In the genomic region with DNA sequence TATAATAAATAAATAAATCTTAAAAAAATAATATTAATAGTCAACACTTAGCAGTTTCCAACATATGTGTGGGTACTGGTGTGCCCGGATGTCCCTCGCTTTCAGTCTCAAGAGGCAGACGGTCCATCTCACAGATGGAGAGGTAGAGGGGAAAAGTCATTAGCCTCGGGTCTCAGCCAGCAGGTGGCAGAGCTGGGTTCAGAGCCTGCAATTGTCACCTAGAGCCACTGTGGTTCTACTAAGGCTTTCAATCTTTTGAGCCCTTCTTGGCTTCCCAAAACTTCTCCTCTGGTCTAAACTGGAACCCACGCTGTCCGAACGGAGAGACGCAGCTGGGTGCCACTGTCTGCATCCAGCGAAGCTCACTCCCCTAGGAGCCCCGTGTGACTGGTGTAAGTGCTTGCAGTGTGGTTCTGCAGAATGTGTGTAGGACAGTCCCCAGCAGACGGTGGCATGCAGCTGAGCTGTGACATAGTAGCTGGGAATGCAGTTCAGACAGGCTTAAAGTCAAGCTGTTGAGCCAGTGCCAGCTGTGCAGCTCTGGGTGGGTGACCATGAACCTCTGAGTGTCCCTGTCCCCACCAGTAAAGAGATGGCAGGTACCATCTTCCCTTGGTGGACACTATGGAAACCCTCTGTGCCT, we compare ENCODE assay signal across 9 mouse cellular contexts. TPM values are rescaled to one million over a fixed set of nuclear protein-coding genes. Genes with fewer than 3 reads are reported as not detected.
DNase-seq lines count a peak whose midpoint lies in the region; ATAC-seq and TF ChIP-seq lines count a peak whose summit lies in the region.
"Had no signal": no experiment of that assay in that cellular context is flagged by ENCODE, and none has a peak within 500 bp of the region (broad histone marks: within the 10 kb centered on the region; RNA-seq: fewer than 3 reads in every experiment).

No protein-coding gene starts in this region.

- H3K9me3 ChIP-seq in stomach, postnatal 0 days (ENCODE audit: control insufficient read depth, low read length) = no peaks in the 10 kb centered on the region
- H3K9me3 ChIP-seq: limb, embryonic 12.5 days had no signal

- ATAC-seq in stomach, postnatal 0 days (ENCODE audit: low FRiP score, low TSS enrichment) = no peak

- no peak for TF ChIP-seq EP300 in stomach, postnatal 0 days (optimal IDR thresholded peaks at IDR 0.05)

- no peaks in the 10 kb centered on the region for H3K36me3 ChIP-seq in stomach, postnatal 0 days (ENCODE audit: control insufficient read depth, insufficient read depth, low read length)
- H3K36me3 ChIP-seq: limb, embryonic 12.5 days had no signal

- 52% methylated on average over 11 of the region's 11 CpGs for WGBS in lung, adult 2 months
- 60% methylated on average over 11 of the region's 11 CpGs for WGBS in stomach, postnatal 0 days

- no peaks in the 10 kb centered on the region for H3K27me3 ChIP-seq in stomach, postnatal 0 days (ENCODE audit: control insufficient read depth, insufficient read depth, low read length)

- DNase-seq in lung, adult 2 months = no peak
- DNase-seq in lung, adult 18-20 months = no peak
- peak; percentile 51 for DNase-seq in R1 (ENCODE audit: low read depth, low spot score)
- peak; percentile 49 to 50 for DNase-seq in cerebellum, postnatal 14 days
- DNase-seq in induced T-regulatory cell, adult 2 months (ENCODE audit: low read depth) = peak; percentile 33
- DNase-seq in stomach, postnatal 0 days (ENCODE audit: low spot score) = no peak
- DNase-seq in T-cell, adult 2 months (ENCODE audit: low spot score) = no peak
- no peak for DNase-seq in layer of hippocampus, postnatal 14 days (ENCODE audit: low spot score in 2 of 2)

- no peak for TF ChIP-seq POLR2A in lung, adult 2 months (IDR thresholded peaks at IDR 0.05; ENCODE audit: borderline replicate concordance, extremely low read depth, low read depth, low read length)

- H3K9ac ChIP-seq in stomach, postnatal 0 days (ENCODE audit: low read length) = no peak overlapping the region
- H3K9ac ChIP-seq: limb, embryonic 12.5 days had no signal

- no peaks in the 10 kb centered on the region for H3K4me1 ChIP-seq in lung, adult 2 months (ENCODE audit: control insufficient read depth, insufficient read depth, low read length)
- H3K4me1 ChIP-seq in stomach, postnatal 0 days (replicated peaks; ENCODE audit: control insufficient read depth, insufficient read depth) = no peaks in the 10 kb centered on the region
- H3K4me1 ChIP-seq: limb, embryonic 12.5 days had no signal

- H3K4me2 ChIP-seq in stomach, postnatal 0 days (replicated peaks; ENCODE audit: low read depth) = no peak overlapping the region
- H3K4me2 ChIP-seq: limb, embryonic 12.5 days had no signal

- no peak overlapping the region for H3K27ac ChIP-seq in stomach, postnatal 0 days (replicated peaks)
- H3K27ac ChIP-seq: limb, embryonic 12.5 days had no signal

- peak; percentile 45 for TF ChIP-seq CTCF in lung, adult 2 months (IDR thresholded peaks at IDR 0.05; ENCODE audit: insufficient read depth, low read length)
- TF ChIP-seq CTCF in stomach, postnatal 0 days (IDR thresholded peaks at IDR 0.05; ENCODE audit: low read depth) = peak; percentile 52

- H3K4me3 ChIP-seq in lung, adult 2 months (replicated peaks; ENCODE audit: extremely low read depth, low read depth, low read length) = no peak overlapping the region
- no peak overlapping the region for H3K4me3 ChIP-seq in stomach, postnatal 0 days (ENCODE audit: low read depth, low read length)
- H3K4me3 ChIP-seq: limb, embryonic 12.5 days had no signal

RNA-seq across cellular contexts. Expression of a gene that starts 29.2 kb away (rescaled TPM):
- 87.5 and 116 TPM in 2 replicates for polyA plus RNA-seq in lung, adult 2 months (2012; rRNA removed)
- 50.7 and 59.0 TPM in 2 replicates for polyA plus RNA-seq in stomach, postnatal 0 days (2015; fragmentation: Nextera tagmentation; extraction: Ambion mirVana)
- 100 to 1,000 TPM; 194 TPM for total RNA-seq in layer of hippocampus, postnatal 14 days (2021)

RNA-seq across cellular contexts. Expression of a gene that starts 36.9 kb away (rescaled TPM):
- 31.3 and 35.0 TPM in 2 replicates for polyA plus RNA-seq in lung, adult 2 months (2012; rRNA removed)
- polyA plus RNA-seq in stomach, postnatal 0 days (2015; fragmentation: Nextera tagmentation; extraction: Ambion mirVana) = 21.1 and 22.5 TPM in 2 replicates
- total RNA-seq in layer of hippocampus, postnatal 14 days (2021) = 10 to 100 TPM; 31.7 to 32.8 TPM

Comparison
In these comparisons a context has a peak if more than half of its experiments do, and no peak if none do; other contexts are left out.
1. DNase-seq: peak in R1 (single experiment), cerebellum, postnatal 14 days (2 of 2) and induced T-regulatory cell, adult 2 months (single experiment); none in lung, adult 2 months (single experiment), lung, adult 18-20 months (0 of 2), stomach, postnatal 0 days (single experiment), T-cell, adult 2 months (single experiment) and layer of hippocampus, postnatal 14 days (0 of 2).